Mouse (Mus musculus) forebrain, postnatal 0 days (tissue): Measurements from ENCODE around the gene Trim7. TPM values are rescaled to one million over a fixed set of nuclear protein-coding genes. Genes with fewer than 3 reads are reported as not detected.
"Not testable (repeated sequence)": the region's sequence is repeated elsewhere in the genome, so short reads cannot be mapped to it uniquely, and the experiment has no call there.

Experiments
- ATAC-seq: fragments of 200-750 bp; cut with Nextera tagmentation; 2 replicates; pipeline ENCODE4 v1.8.0; 2017; ENCODE audit warnings: mild to moderate bottlenecking, moderate library complexity
- DNase-seq: peaks from one replicate; pipeline ENCODE4 v3.0.0-alpha.2; 2015
- H3K27ac ChIP-seq: fragments of 300-500 bp; sonication (generic); 2 replicates; pipeline ENCODE4 v1.5.1; 2014; ENCODE audit warnings: low read depth, mild to moderate bottlenecking, antibody characterized with exemption, low read length, moderate library complexity, mixed read lengths
- H3K27me3 ChIP-seq: fragments of 300-500 bp; sonication (generic); 2 replicates; pipeline ENCODE4 v1.6.1; 2014; ENCODE audit warnings: mild to moderate bottlenecking, low read length, mixed read lengths; ENCODE audit not compliant: insufficient read depth
- H3K36me3 ChIP-seq: fragments of 300-500 bp; sonication (generic); 2 replicates; pipeline ENCODE4 v1.6.1; 2014; ENCODE audit warnings: mild to moderate bottlenecking, moderate library complexity; ENCODE audit not compliant: insufficient read depth
- H3K4me1 ChIP-seq: fragments of 300-500 bp; sonication (generic); 2 replicates; pipeline ENCODE4 v1.6.1; 2014; ENCODE audit warnings: antibody characterized with exemption; ENCODE audit not compliant: insufficient read depth
- H3K4me2 ChIP-seq: fragments of 300-500 bp; sonication (generic); 2 replicates; pipeline ENCODE4 v1.6.1; 2014; ENCODE audit warnings: low read depth, mild to moderate bottlenecking, moderate library complexity
- H3K4me3 ChIP-seq: fragments of 300-500 bp; sonication (generic); 2 replicates; pipeline ENCODE4 v1.5.1; 2014; ENCODE audit warnings: low read depth, low read length, mixed read lengths
- H3K9ac ChIP-seq: fragments of 300-500 bp; sonication (generic); 2 replicates; pipeline ENCODE4 v1.6.1; 2014; ENCODE audit warnings: mild to moderate bottlenecking
- H3K9me3 ChIP-seq: fragments of 300-500 bp; sonication (generic); 2 replicates; pipeline ENCODE4 v1.6.1; 2016; ENCODE audit warnings: low read length
- CTCF ChIP-seq: sonication (generic); IDR thresholded peaks from 2 replicates; pipeline ENCODE4 v1.5.1; 2016; ENCODE audit warnings: antibody characterized with exemption, control low read depth, low read depth
- WGBS: fragments of 180-500 bp; shearing (Covaris S2); extraction: QIAGEN DNeasy Blood & Tissue Kit; methylation state at CpG from one replicate; pipeline ENCODE4 v1.1.7; 2014; 5-methylcytosine and 5-hydroxymethylcytosine counted together
- polyA plus RNA-seq: library from polyadenylated mRNA; unstranded; fragments of >200 nt; fragmentation: Nextera tagmentation; extraction: Ambion mirVana; gene quantifications from 2 replicates; pipeline ENCODE4 v1.2.1, GENCODE M21; 2015
- total RNA-seq: library from RNA; depleted of rRNA; stranded (reverse); fragments of >200 nt; gene quantifications from 2 replicates; pipeline ENCODE4 v1.2.3, GENCODE M21; 2014; rRNA removed

The Trim7 gene
- total and polyA plus RNA-seq, 2 experiments from 2014 or later, result 2.5 to 9.5 TPM

DNA sequence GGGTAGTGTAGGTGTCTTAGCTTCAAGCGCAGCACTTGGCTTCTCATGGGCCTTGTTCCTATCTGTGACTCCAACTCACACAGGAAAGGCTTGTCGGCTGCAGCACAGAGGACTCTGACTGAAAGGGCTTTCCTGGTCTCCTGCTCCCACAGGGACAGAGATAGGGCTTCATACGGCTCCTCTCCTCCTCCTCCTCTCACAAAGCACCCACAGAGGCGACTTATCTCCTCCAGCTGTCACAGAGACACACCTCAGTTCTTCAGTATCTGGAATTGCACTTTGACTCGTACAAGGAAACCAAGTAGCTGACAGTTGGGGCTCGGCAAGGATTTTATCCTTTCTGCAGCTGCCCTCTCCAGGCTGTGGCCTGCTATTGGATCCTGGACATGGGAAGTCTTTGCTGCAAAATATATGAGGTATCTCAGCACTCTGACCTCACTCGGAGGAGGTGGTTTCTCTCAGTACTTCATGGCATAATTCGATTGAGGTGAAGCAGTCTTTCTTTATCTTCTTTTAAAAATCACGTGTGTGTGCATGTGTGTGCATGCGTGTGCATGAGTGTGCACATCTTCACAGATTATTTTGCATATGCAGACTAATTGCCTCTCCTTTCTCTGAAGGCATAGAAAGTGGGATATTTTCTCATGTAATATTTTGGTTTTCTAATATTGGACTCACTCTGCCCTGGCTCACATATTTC, 47.8 kb downstream of the Trim7 start:
- ATAC-seq (no peak), DNase-seq (no peak)
- Histone ChIP-seq H3K4me2 (no peak overlapping the region), H3K4me1 (no peaks in the 10 kb centered on the region), H3K36me3 (no peaks in the 10 kb centered on the region), H3K9me3 (no peaks in the 10 kb centered on the region), H3K4me3 (no peak overlapping the region), H3K9ac (no peak overlapping the region), H3K27ac (no peak overlapping the region), H3K27me3 (no peaks in the 10 kb centered on the region)
- TF ChIP-seq CTCF, result no peak
- WGBS, result 76% methylated on average over 10 of the region's 10 CpGs

DNA sequence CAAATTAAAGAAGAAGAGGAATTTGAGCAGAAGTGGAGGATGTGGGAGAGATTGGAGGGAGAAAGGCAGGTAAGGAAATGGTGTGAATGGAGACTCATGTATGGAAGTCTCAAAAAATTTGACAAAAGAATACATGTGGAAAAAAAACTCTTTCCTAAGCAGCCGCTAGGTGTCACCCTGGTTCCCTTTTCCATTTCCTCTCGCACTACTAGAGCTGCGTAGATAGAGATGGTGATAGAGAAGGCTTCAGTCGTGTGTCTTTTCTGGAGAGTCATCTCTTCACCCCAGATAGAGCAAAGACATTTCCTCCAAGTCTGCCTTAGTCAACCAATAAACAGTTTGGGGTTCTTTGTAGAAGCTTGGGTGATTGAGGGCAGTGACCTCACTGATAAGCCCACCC, 48.5 kb downstream of the Trim7 start:
- Histone ChIP-seq H3K9ac (no peak overlapping the region), H3K36me3 (no peaks in the 10 kb centered on the region), H3K4me1 (no peaks in the 10 kb centered on the region), H3K27ac (no peak overlapping the region), H3K4me2 (no peak overlapping the region), H3K9me3 (no peaks in the 10 kb centered on the region), H3K27me3 (no peaks in the 10 kb centered on the region), H3K4me3 (no peak overlapping the region)
- ATAC-seq (peak; percentile 87), DNase-seq (peak; percentile 78)
- peak; percentile 81 for TF ChIP-seq CTCF
- 1% methylated on average over 4 of the region's 4 CpGs for WGBS

DNA sequence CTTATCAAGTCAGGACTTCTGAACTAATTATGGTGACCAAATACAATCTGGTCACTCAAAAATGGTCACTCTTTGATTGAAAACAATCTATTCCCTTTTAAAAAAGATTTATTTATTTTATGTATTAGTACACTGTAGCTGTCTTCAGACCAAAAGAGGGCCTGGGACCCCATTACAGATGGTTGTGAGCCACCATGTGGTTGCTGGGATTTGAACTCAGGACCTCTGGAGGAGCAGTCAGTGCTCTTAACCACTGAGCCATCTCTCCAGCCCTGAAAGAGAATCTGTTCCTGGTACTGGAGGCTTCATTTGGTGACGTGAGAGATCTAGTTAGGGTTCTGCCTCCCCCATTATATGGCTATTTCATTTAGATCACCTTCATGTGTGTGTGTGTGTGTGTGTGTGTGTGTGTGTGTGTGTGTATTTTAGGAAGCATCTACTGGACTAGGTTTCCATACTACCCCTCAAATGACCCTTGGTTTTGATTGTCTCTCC, 49.5 kb downstream of the Trim7 start:
- not testable (repeated sequence) for H3K4me2 ChIP-seq, H3K4me1 ChIP-seq, H3K27me3 ChIP-seq, H3K9me3 ChIP-seq, H3K9ac ChIP-seq, DNase-seq, H3K4me3 ChIP-seq, H3K36me3 ChIP-seq, ATAC-seq, H3K27ac ChIP-seq
- WGBS, result 69% methylated on average over 1 of the region's 1 CpGs

DNA sequence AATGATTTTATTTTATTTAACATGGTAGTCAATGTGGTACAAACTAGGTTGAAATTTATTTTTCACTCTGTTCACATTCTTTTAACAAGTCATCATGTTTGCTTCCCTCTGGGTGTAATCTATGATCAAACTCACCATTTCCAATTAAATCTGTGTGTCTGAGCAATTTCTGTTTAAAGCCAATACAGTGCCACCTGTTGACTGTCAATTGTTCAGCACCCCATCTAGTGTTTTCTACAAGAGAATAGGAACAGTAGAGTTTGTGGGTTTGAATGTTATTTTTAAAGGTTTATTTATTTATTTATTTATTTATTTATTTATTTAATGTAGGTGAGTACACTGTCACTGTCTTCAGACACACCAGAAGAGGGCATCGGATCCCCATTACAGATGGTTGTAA, 50.7 kb downstream of the Trim7 start:
- Histone ChIP-seq H3K4me2 (no peak overlapping the region), H3K4me3 (no peak overlapping the region), H3K9me3 (no peaks in the 10 kb centered on the region), H3K36me3 (no peaks in the 10 kb centered on the region), H3K9ac (no peak overlapping the region), H3K27ac (no peak overlapping the region), H3K27me3 (no peaks in the 10 kb centered on the region), H3K4me1 (no peaks in the 10 kb centered on the region)
- WGBS, result 95% methylated on average over 1 of the region's 1 CpGs
- DNase-seq, result no peak
- ATAC-seq, result no peak
- no peak for TF ChIP-seq CTCF

DNA sequence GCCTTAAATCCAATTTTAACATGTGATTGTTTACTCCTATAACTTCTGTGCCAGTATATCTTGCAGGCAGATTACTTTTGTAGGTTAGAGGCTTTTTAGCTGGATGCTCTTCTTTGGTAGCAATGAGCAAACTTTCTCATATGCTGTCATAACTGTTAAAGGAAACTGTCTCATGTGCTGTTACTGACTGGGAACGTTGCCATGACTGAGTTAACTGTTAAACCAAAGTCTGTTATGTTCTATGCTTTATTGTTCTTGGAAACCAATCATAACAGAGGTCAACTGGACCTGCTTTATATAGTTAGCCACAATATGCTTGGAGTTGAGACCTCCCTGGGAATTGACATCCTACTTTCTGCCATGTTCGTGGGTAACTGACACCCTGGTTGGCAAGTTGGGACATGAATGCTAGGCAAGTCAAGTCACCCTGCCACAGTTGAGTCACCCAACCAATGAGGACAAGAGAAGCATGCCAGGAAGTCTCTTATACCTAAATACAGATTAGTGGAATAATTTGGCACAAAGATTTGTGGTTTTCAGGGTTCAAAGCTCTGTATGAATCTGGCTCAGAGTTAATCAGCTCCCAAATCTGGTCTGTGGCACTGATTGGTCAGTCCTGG, 73.0 kb downstream of the Trim7 start:
- ATAC-seq (no peak), DNase-seq (no peak)
- Histone ChIP-seq H3K27ac (no peak overlapping the region), H3K36me3 (no peaks in the 10 kb centered on the region), H3K4me3 (no peak overlapping the region), H3K9ac (no peak overlapping the region), H3K27me3 (no peaks in the 10 kb centered on the region), H3K9me3 (no peaks in the 10 kb centered on the region), H3K4me1 (no peaks in the 10 kb centered on the region), H3K4me2 (no peak overlapping the region)
- WGBS, result 69% methylated on average over 2 of the region's 2 CpGs
- no peak for TF ChIP-seq CTCF

DNA sequence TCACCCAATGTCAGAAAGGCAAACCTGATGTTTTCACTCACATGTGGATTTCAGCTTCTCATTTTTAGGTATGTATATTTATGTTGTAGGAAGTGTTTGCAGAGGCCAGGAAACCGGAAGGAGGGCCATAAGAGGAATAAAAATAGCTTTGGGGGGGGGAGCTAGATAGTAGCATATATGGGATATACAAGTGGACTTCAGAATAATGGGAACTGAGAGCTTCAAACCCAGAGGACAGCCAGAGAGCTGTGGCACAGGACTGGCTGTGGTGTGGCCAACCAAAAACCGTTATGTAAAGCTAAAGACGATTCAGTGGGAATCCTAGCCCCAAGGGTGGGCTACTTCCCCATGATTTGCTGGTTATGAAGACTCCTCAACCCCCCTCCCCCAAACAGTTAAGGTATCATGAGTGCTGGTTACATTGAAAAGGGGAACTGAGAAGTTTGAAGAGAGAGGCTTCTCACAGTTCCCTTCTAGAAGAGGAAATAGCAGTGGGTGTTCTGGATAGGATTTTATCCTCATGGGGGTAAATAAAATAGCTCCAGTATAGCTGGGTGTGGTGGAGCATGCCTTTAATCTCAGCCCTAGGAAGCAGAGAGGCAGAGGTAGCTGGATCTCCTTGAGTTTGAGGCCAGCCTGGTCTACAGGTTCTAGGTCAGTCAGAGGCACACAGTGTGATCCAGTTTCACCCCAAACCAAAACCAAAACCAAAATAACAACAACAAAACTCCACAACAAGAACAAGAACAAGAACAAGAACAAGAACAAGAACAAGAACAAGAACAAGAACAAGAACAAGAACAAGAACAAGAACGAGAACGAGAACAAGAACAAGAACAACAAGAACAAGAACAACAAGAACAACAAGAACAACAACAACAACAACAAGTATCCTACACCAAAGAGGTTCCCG, 75.0 kb downstream of the Trim7 start:
- not testable (repeated sequence) for DNase-seq, H3K4me1 ChIP-seq, H3K27me3 ChIP-seq, H3K27ac ChIP-seq, H3K4me3 ChIP-seq, H3K4me2 ChIP-seq, H3K36me3 ChIP-seq, H3K9me3 ChIP-seq, H3K9ac ChIP-seq, ATAC-seq
- 82% methylated on average over 6 of the region's 6 CpGs for WGBS

DNA sequence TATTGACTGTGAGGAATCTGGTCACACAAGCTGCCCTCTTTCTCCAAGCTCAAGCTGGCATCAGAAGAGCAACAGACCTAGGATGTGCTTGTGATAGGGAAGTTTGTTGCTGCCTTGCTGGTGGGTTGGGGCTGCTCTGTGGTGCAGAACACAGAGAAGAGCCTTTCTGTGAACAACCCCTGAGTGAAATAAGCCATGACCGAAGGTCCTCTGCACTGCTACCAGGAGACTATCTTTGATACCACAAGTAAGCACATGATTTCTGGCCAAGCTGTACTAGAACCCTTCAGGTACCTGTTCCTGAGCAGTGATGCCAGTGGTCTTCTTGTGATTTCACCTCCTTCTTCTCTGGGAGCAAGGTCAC, 75.6 kb downstream of the Trim7 start:
- DNase-seq, ATAC-seq: not testable (repeated sequence)
- WGBS, result 100% methylated on average over 1 of the region's 1 CpGs

More for the DNA sequence above, 75.6 kb downstream of the Trim7 start:
- H3K27ac ChIP-seq, H3K4me3 ChIP-seq, H3K9ac ChIP-seq, H3K4me2 ChIP-seq, H3K4me1 ChIP-seq, H3K27me3 ChIP-seq, H3K9me3 ChIP-seq, H3K36me3 ChIP-seq: not testable (repeated sequence)

Other genes starting within 250 kb of the Trim7 start
- 1,021 and 1,323 TPM in 2 replicates for gene Rack1, start 25.8 kb upstream of the Trim7 start, total RNA-seq
- gene Rack1, start 25.8 kb upstream of the Trim7 start, polyA plus RNA-seq, result 368 and 466 TPM in 2 replicates
- gene Trim41, start 8.8 kb upstream of the Trim7 start, total RNA-seq, result 42.2 and 47.1 TPM in 2 replicates
- gene Trim41, start 8.8 kb upstream of the Trim7 start, polyA plus RNA-seq, result 4.4 TPM in 2 replicates
- gene Gm12184, start 515 bp downstream of the Trim7 start, total RNA-seq, result 8.0 and 9.3 TPM in 2 replicates
- 3.7 and 5.0 TPM in 2 replicates for gene Gm12184, start 515 bp downstream of the Trim7 start, polyA plus RNA-seq
- gene Irgm1, start 45.5 kb downstream of the Trim7 start, total RNA-seq, result 3.0 and 6.7 TPM in 2 replicates
- 3.5 and 4.9 TPM in 2 replicates for gene Irgm1, start 45.5 kb downstream of the Trim7 start, polyA plus RNA-seq
- gene Gm5431, start 76.1 kb downstream of the Trim7 start, total RNA-seq, result 0.29 and 0.38 TPM in 2 replicates
- 0.10 and 0.19 TPM in 2 replicates for gene Gm5431, start 76.1 kb downstream of the Trim7 start, polyA plus RNA-seq
- gene Psme2b, start 120.0 kb downstream of the Trim7 start, total RNA-seq, result 1.8 TPM in 2 replicates
- gene Psme2b, start 120.0 kb downstream of the Trim7 start, polyA plus RNA-seq, result 1.5 and 2.0 TPM in 2 replicates
- not detected in 2 replicates for gene Olfr56, start 152.7 kb downstream of the Trim7 start, total RNA-seq
- not detected in 2 replicates for gene Olfr56, start 152.7 kb downstream of the Trim7 start, polyA plus RNA-seq
- gene 9930111J21Rik1, start 153.3 kb downstream of the Trim7 start, total RNA-seq, result 0.52 and 0.92 TPM in 2 replicates
- 0.10 and 0.24 TPM in 2 replicates for gene 9930111J21Rik1, start 153.3 kb downstream of the Trim7 start, polyA plus RNA-seq
- not detected in 2 replicates for gene Gm12185, start 166.1 kb downstream of the Trim7 start, total RNA-seq
- not detected in 2 replicates for gene Gm12185, start 166.1 kb downstream of the Trim7 start, polyA plus RNA-seq
- gene Tgtp1, start 168.0 kb downstream of the Trim7 start, total RNA-seq, result 0.48 TPM in 1 of 2 replicates, not detected in the other
- gene Tgtp1, start 168.0 kb downstream of the Trim7 start, polyA plus RNA-seq, result 0.26 and 0.28 TPM in 2 replicates
- gene 9930111J21Rik2, start 225.1 kb downstream of the Trim7 start, total RNA-seq, result 0.62 and 1.0 TPM in 2 replicates
- 0.05 and 0.29 TPM in 2 replicates for gene 9930111J21Rik2, start 225.1 kb downstream of the Trim7 start, polyA plus RNA-seq
- 0.46 TPM in 1 of 2 replicates, not detected in the other for gene Tgtp2, start 238.1 kb downstream of the Trim7 start, total RNA-seq
- 0.13 TPM in 1 of 2 replicates, not detected in the other for gene Tgtp2, start 238.1 kb downstream of the Trim7 start, polyA plus RNA-seq